Mouse (Mus musculus) heart, postnatal 0 days (tissue): ENCODE data around the gene Wasf3.

Experiments
- CTCF ChIP-seq: IDR thresholded peaks from 2 replicates; pipeline ENCODE4 v1.5.1; 2016; ENCODE audit warnings: antibody characterized with exemption, control low read depth, low read depth
- EP300 ChIP-seq: IDR thresholded peaks from 2 replicates; pipeline ENCODE4 v1.6.1; 2016; ENCODE audit warnings: antibody characterized with exemption, low read depth

DNA sequence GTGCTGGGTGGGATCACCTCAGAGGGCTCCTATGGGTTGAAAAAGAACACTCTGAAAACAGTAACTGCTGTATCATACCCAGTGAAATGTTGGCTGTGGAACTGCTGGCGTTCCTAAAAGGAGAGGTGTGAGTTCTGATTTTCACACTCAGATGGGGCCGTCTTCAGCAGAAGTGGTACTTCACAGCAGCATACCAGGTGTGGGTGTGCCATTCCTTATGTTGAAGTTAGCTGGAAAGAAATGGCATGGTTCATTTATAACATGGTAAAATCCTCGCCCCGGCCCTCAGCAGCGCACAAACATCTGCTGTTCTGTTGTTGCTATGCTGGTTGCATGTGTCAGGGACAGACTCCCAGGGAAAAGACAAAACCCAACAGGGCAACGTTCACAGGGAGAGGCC lies 68.8 kb downstream of the Wasf3 start:
- no peak for TF ChIP-seq CTCF
- TF ChIP-seq EP300 = no peak
